Mouse (Mus musculus) forebrain, embryonic 15.5 days (tissue): Measurements from ENCODE around the gene Rbpj. TPM values are rescaled to one million over a fixed set of nuclear protein-coding genes. Genes with fewer than 3 reads are reported as not detected.
"Not testable (repeated sequence)": the region's sequence is repeated elsewhere in the genome, so short reads cannot be mapped to it uniquely, and the experiment has no call there.

Experiments used
- ATAC-seq: fragments of 200-750 bp; cut with Nextera tagmentation; replicated peaks from 2 replicates; pipeline ENCODE4 v1.8.0; 2017; ENCODE audit warnings: mild to moderate bottlenecking, moderate TSS enrichment, moderate library complexity
- H3K27ac ChIP-seq: fragments of 300-500 bp; sonication (generic); replicated peaks from 2 replicates; pipeline ENCODE4 v1.5.1; 2015; ENCODE audit warnings: mild to moderate bottlenecking, inconsistent platforms
- H3K27me3 ChIP-seq: fragments of 300-500 bp; sonication (generic); 2 replicates; pipeline ENCODE4 v1.6.1; 2015; ENCODE audit warnings: inconsistent platforms
- H3K36me3 ChIP-seq: fragments of 300-500 bp; sonication (generic); 2 replicates; pipeline ENCODE4 v1.6.1; 2015; ENCODE audit warnings: mild to moderate bottlenecking, inconsistent platforms
- H3K4me1 ChIP-seq: fragments of 300-500 bp; sonication (generic); 2 replicates; pipeline ENCODE4 v1.6.1; 2015; ENCODE audit warnings: inconsistent platforms
- H3K4me2 ChIP-seq: fragments of 300-500 bp; sonication (generic); replicated peaks from 2 replicates; pipeline ENCODE4 v1.6.1; 2015; ENCODE audit warnings: mild to moderate bottlenecking, inconsistent platforms
- H3K4me3 ChIP-seq: fragments of 300-500 bp; sonication (generic); 2 replicates; pipeline ENCODE4 v1.5.1; 2015; ENCODE audit warnings: mild to moderate bottlenecking, inconsistent platforms
- H3K9ac ChIP-seq: fragments of 300-500 bp; sonication (generic); replicated peaks from 2 replicates; pipeline ENCODE4 v1.6.1; 2015; ENCODE audit warnings: mild to moderate bottlenecking, inconsistent platforms
- H3K9me3 ChIP-seq: fragments of 300-500 bp; sonication (generic); 2 replicates; pipeline ENCODE4 v1.6.1; 2016; ENCODE audit warnings: inconsistent platforms
- WGBS: fragments of 180-500 bp; shearing (Covaris S2); methylation state at CpG from one replicate; pipeline ENCODE4 v1.1.7; 2015; ENCODE audit warnings: mixed read lengths; 5-methylcytosine and 5-hydroxymethylcytosine counted together
- polyA plus RNA-seq: library from polyadenylated mRNA; unstranded; fragments of >200 nt; fragmentation: Nextera tagmentation; extraction: Ambion mirVana; gene quantifications from 2 replicates; pipeline ENCODE4 v1.2.1, GENCODE M21; 2015

Gene Rbpj
- polyA plus RNA-seq, 1 experiment from 2014 or later: 41.3 TPM

DNA sequence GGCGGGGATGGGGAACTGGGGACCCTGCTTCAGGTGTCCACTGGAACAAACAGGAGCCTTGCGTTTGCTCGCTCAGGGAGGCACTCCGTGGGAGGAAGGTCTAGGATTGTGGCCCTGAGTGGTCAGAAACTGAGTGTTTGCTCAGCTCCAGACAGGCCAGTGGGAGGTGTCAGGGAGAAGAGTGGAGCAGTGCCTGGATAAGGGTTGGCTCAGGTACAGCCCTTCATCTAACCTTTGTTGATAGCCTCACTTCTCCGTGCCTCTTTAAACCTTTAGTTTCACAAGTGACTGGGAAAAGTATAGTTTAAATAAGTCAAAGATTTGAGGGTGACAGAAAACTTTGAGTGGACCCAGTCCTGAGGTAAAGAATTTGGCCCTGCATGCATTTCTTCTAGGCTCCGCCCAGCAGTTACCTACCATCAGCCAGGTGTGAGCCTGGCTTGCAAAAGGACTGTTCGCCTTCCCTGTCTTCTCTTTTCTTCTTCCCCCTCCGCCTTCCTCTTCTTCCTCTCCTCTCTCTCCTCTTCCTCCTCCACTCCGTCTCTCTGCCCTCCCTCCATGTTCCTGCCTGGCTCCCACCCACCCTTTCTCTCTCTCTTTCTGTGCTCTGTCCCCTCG is 204.5 kb downstream of the Rbpj start:
- Histone ChIP-seq H3K27ac (no peak overlapping the region), H3K4me1 (no peaks in the 10 kb centered on the region), H3K9me3 (no peaks in the 10 kb centered on the region), H3K9ac (no peak overlapping the region), H3K36me3 (no peaks in the 10 kb centered on the region), H3K4me3 (no peak overlapping the region), H3K4me2 (no peak overlapping the region), H3K27me3 (no peaks in the 10 kb centered on the region)
- ATAC-seq: no peak
- WGBS: 89% methylated on average over 10 of the region's 10 CpGs

GRCm38 (mm10) chr5:53671507-53671906 is 205.6 kb downstream of the Rbpj start:
- 70% methylated on average over 4 of the region's 4 CpGs for WGBS
- H3K36me3 ChIP-seq: no peaks in the 10 kb centered on the region
- H3K4me1 ChIP-seq: no peaks in the 10 kb centered on the region
- H3K4me3 ChIP-seq: no peak overlapping the region
- H3K9me3 ChIP-seq: no peaks in the 10 kb centered on the region
- H3K9ac ChIP-seq: no peak overlapping the region
- H3K27me3 ChIP-seq: no peaks in the 10 kb centered on the region
- no peak for ATAC-seq
- no peak overlapping the region for H3K27ac ChIP-seq
- no peak overlapping the region for H3K4me2 ChIP-seq

- no peak overlapping the region for H3K4me3 ChIP-seq
- 24% methylated on average over 5 of the region's 5 CpGs for WGBS
- no peaks in the 10 kb centered on the region for H3K36me3 ChIP-seq
- H3K27me3 ChIP-seq: no peaks in the 10 kb centered on the region
- ATAC-seq: peak; percentile 89
- no peak overlapping the region for H3K4me2 ChIP-seq
- no peaks in the 10 kb centered on the region for H3K9me3 ChIP-seq
- no peak overlapping the region for H3K9ac ChIP-seq
- no peaks in the 10 kb centered on the region for H3K4me1 ChIP-seq
- no peak overlapping the region for H3K27ac ChIP-seq
These were observed 206.4 kb downstream of the Rbpj start for GRCm38 (mm10) chr5:53672352-53672751.

GRCm38 (mm10) chr5:53673493-53674150 is 207.7 kb downstream of the Rbpj start:
- ATAC-seq, H3K9ac ChIP-seq, H3K4me1 ChIP-seq, H3K27ac ChIP-seq, H3K27me3 ChIP-seq, H3K36me3 ChIP-seq, H3K9me3 ChIP-seq, H3K4me2 ChIP-seq, H3K4me3 ChIP-seq: not testable (repeated sequence)
- 82% methylated on average over 5 of the region's 6 CpGs for WGBS

DNA sequence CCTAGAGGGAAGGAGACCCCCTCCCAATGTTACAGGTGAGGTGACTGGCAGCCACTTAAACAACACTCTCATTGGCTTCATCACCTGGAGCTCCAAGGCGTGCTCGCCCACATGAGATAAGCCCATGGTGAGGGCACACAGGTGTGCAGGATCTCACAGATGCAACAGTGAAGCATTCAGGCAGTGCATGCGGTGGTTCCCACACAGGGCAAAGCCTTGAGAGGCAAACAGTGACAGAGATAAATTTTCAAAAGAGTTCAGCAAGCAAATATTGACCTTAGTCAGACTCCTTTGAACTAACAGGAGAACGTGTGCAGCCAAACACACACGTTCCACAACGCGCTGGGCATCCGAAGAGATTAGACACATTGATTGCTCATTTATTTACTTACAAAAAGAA is 210.7 kb downstream of the Rbpj start:
- WGBS: 91% methylated on average over 8 of the region's 8 CpGs
- Histone ChIP-seq H3K4me1 (0 out of 2 replicates have a peak, but pooled peaks cover 3% of the 10 kb centered on the region), H3K27ac (no peak overlapping the region), H3K4me2 (no peak overlapping the region), H3K27me3 (no peaks in the 10 kb centered on the region), H3K9ac (no peak overlapping the region), H3K36me3 (no peaks in the 10 kb centered on the region), H3K9me3 (no peaks in the 10 kb centered on the region), H3K4me3 (no peak overlapping the region)
- ATAC-seq: no peak

DNA sequence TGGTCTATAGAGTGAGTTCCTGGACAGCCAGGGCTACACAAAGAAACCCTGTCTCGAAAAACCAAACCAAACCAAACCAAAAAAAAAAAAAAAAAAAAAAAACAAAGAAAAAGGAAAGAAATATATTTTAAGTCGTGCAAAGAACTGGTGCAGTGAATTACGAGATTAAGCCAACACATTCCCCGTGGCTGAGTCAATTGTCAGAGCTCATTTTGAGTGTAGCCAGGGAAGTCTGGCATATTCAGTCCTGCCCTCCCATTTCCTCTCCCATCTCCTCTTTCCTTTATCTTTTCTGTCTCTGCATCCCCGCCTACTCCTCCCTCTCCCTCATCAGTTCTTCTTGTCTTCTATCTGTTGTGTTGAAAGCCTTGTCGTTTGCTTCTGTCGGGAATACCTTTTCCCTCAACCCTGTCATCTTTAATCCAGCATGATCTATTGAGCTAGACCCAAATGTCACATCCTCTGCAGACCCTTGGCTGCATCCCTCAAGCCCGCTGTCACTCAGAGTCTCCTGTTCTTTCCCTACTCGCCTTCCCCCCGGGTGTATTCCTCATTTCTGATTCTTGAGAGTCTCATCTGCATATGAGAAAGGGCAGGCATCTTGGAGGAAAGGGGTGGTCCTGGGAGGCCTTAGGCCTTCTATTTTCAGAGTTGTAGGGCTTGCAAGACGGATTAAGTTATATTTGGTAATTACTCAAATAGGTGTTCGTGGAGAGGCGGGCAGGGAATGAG is 212.2 kb downstream of the Rbpj start:
- Histone ChIP-seq H3K4me1 (0 out of 2 replicates have a peak, but pooled peaks cover 3% of the 10 kb centered on the region), H3K4me3 (no peak overlapping the region), H3K9me3 (no peaks in the 10 kb centered on the region), H3K27me3 (no peaks in the 10 kb centered on the region), H3K36me3 (no peaks in the 10 kb centered on the region), H3K27ac (no peak overlapping the region), H3K9ac (no peak overlapping the region; the same call in 1 of the 2 replicates), H3K4me2 (no peak overlapping the region)
- 59% methylated on average over 13 of the region's 13 CpGs for WGBS
- no peak for ATAC-seq

GRCm38 (mm10) chr5:53679651-53680050 is 213.7 kb downstream of the Rbpj start:
- H3K27me3 ChIP-seq: no peaks in the 10 kb centered on the region
- 0 out of 2 replicates have a peak, but pooled peaks cover 3% of the 10 kb centered on the region for H3K4me1 ChIP-seq
- no peak for ATAC-seq
- no peak overlapping the region for H3K4me2 ChIP-seq
- no peak overlapping the region for H3K9ac ChIP-seq
- no peak overlapping the region for H3K4me3 ChIP-seq
- 90% methylated on average over 6 of the region's 6 CpGs for WGBS
- H3K36me3 ChIP-seq: no peaks in the 10 kb centered on the region
- H3K27ac ChIP-seq: no peak overlapping the region
- H3K9me3 ChIP-seq: no peaks in the 10 kb centered on the region

GRCm38 (mm10) chr5:53683916-53684315 is 218.0 kb downstream of the Rbpj start:
- Histone ChIP-seq H3K36me3 (no peaks in the 10 kb centered on the region), H3K4me1 (no peaks in the 10 kb centered on the region), H3K27me3 (no peaks in the 10 kb centered on the region), H3K9ac (no peak overlapping the region), H3K9me3 (no peaks in the 10 kb centered on the region), H3K4me2 (no peak overlapping the region), H3K27ac (no peak overlapping the region), H3K4me3 (no peak overlapping the region)
- WGBS: 35% methylated on average over 3 of the region's 3 CpGs
- no peak for ATAC-seq

DNA sequence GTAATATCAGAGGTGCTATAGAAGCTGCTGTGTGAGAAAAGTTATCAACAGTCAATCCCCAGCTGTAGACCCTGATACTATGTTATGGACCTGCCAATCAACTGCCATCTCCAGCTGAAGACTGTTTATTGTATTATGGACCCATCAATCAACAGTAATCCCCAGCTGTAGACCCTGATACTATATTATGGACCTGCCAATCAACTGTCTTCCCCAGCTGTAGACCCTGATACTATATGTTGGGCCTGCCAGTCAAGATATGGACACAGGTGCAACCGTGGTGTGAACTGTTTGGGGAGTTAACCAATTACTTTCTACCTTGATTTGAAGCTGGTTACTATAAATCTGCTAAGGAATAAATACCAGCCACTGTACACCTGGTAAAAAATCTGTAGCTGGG is 218.5 kb downstream of the Rbpj start:
- WGBS: 78% methylated on average over 1 of the region's 1 CpGs

DNA sequence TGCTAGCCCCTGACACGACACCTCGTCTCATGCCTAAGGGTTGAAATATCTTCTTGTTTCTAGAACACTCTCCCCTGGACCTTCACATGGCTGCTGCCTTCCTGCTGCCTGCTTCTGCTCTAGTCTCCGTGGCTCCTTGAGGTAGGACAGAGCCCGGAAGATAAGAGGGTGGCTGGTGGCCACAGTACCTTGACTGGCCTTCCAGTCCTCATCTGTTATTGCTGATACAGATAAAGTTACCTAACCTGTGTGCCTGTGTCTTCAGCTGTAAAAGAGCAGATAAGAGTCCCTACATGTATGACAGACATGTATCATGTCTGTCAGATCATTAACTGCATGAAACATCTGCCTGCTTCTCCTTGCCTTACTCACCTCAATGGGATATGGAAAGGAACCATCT is 219.7 kb downstream of the Rbpj start:
- H3K27ac ChIP-seq: no peak overlapping the region
- H3K9ac ChIP-seq: no peak overlapping the region
- no peak overlapping the region for H3K4me2 ChIP-seq
- no peaks in the 10 kb centered on the region for H3K27me3 ChIP-seq
- H3K4me3 ChIP-seq: no peak overlapping the region
- ATAC-seq: no peak
- 94% methylated on average over 4 of the region's 4 CpGs for WGBS
- H3K9me3 ChIP-seq: no peaks in the 10 kb centered on the region
- H3K36me3 ChIP-seq: no peaks in the 10 kb centered on the region
- H3K4me1 ChIP-seq: no peaks in the 10 kb centered on the region

More for the DNA sequence above, 218.5 kb downstream of the Rbpj start:
- Histone ChIP-seq H3K27me3 (no peaks in the 10 kb centered on the region), H3K27ac (no peak overlapping the region), H3K9me3 (no peaks in the 10 kb centered on the region), H3K4me3 (no peak overlapping the region), H3K9ac (no peak overlapping the region), H3K4me2 (no peak overlapping the region), H3K4me1 (no peaks in the 10 kb centered on the region), H3K36me3 (no peaks in the 10 kb centered on the region)
- no peak for ATAC-seq

DNA sequence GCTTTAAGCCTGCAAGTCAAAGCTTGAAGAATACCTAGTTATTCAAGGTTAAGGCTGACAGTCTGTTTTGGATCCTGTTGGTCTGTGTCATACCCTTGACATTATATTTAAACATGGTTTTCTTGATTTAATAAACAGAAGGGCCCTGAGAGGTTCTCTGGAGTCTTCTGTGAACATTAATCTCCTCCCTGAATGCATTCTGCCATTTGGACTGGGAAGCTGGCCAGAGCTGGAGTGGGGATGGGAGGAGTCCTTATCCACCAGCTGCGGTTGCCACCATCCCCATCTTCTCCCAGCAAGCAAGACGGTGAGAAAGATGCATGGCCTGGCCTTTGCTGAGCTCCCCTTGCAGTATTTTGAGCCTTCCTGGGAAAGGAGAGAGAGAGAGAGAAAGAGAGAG is 220.4 kb downstream of the Rbpj start:
- no peaks in the 10 kb centered on the region for H3K9me3 ChIP-seq
- no peak overlapping the region for H3K27ac ChIP-seq
- H3K9ac ChIP-seq: no peak overlapping the region
- no peak overlapping the region for H3K4me2 ChIP-seq
- ATAC-seq: no peak
- H3K4me1 ChIP-seq: no peaks in the 10 kb centered on the region
- 63% methylated on average over 2 of the region's 2 CpGs for WGBS
- no peaks in the 10 kb centered on the region for H3K27me3 ChIP-seq
- H3K4me3 ChIP-seq: no peak overlapping the region
- H3K36me3 ChIP-seq: no peaks in the 10 kb centered on the region

DNA sequence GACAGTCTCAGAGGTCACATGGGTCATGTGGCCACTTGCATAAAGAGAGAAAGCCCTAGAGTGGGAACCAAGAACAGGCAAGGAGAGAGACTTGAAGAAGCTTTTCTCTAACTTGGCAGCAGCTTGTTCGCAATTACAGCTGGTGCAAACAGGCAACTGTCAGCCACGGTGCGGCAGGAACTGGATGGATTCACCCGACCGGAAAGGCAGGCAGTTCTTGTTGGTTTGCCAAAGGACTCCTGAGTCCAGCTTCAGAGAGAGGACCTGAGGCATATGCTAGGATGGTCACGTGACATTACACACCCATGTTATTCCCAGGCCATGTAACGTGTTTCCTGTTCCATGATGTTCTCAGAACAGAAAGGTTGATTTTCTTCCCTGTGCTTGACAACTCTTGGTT is 222.4 kb downstream of the Rbpj start:
- H3K4me2 ChIP-seq: no peak overlapping the region
- 0 out of 2 replicates have a peak, but pooled peaks cover 2% of the 10 kb centered on the region for H3K4me1 ChIP-seq
- H3K27me3 ChIP-seq: no peaks in the 10 kb centered on the region
- no peak overlapping the region for H3K9ac ChIP-seq
- ATAC-seq: no peak
- no peak overlapping the region for H3K4me3 ChIP-seq
- WGBS: 58% methylated on average over 7 of the region's 7 CpGs
- H3K36me3 ChIP-seq: no peaks in the 10 kb centered on the region
- H3K9me3 ChIP-seq: no peaks in the 10 kb centered on the region
- H3K27ac ChIP-seq: no peak overlapping the region
